Mouse (Mus musculus) hindbrain, embryonic 11.5 days (tissue): ENCODE data around the gene Phyhd1. TPM values are rescaled to one million over a fixed set of nuclear protein-coding genes. Genes with fewer than 3 reads are reported as not detected.

Source experiments
- ATAC-seq: fragments of 200-750 bp; cut with Nextera tagmentation; 2 replicates; pipeline ENCODE4 v1.8.0; 2017; ENCODE audit warnings: mild to moderate bottlenecking, moderate TSS enrichment, moderate library complexity; ENCODE audit not compliant: low FRiP score
- DNase-seq: peaks from one replicate; pipeline ENCODE4 v3.0.0-alpha.2; 2015; ENCODE audit warnings: low spot score
- H3K27ac ChIP-seq: fragments of 300-500 bp; sonication (generic); 2 replicates; pipeline ENCODE4 v1.5.1; 2014; ENCODE audit warnings: mild to moderate bottlenecking, low read depth, low read length
- H3K27me3 ChIP-seq: fragments of 300-500 bp; sonication (generic); 2 replicates; pipeline ENCODE4 v1.6.1; 2014; ENCODE audit warnings: mild to moderate bottlenecking, low read length, moderate library complexity, mixed read lengths; ENCODE audit not compliant: control insufficient read depth, insufficient read depth
- H3K36me3 ChIP-seq: fragments of 300-500 bp; sonication (generic); 2 replicates; pipeline ENCODE4 v1.6.1; 2014; ENCODE audit warnings: mild to moderate bottlenecking, low read length, moderate library complexity, mixed read lengths; ENCODE audit not compliant: control insufficient read depth, insufficient read depth
- H3K4me1 ChIP-seq: fragments of 300-500 bp; sonication (generic); replicated peaks from 2 replicates; pipeline ENCODE4 v1.6.1; 2014; ENCODE audit warnings: low read length, mixed read lengths; ENCODE audit not compliant: control insufficient read depth, insufficient read depth
- H3K4me2 ChIP-seq: fragments of 300-500 bp; sonication (generic); replicated peaks from 2 replicates; pipeline ENCODE4 v1.6.1; 2014; ENCODE audit warnings: mild to moderate bottlenecking, low read depth, low read length
- H3K4me3 ChIP-seq: fragments of 300-500 bp; sonication (generic); 2 replicates; pipeline ENCODE4 v1.5.1; 2014; ENCODE audit warnings: low read depth, low read length
- H3K9ac ChIP-seq: fragments of 300-500 bp; sonication (generic); 2 replicates; pipeline ENCODE4 v1.6.1; 2014; ENCODE audit warnings: low read depth, low read length
- H3K9me3 ChIP-seq: fragments of 300-500 bp; sonication (generic); 2 replicates; pipeline ENCODE4 v1.6.1; 2016; ENCODE audit warnings: low read length; ENCODE audit not compliant: control insufficient read depth
- WGBS: fragments of 180-500 bp; shearing (Covaris S2); extraction: QIAGEN DNeasy Blood & Tissue Kit; methylation state at CpG from one replicate; pipeline ENCODE4 v1.1.7; 2014; 5-methylcytosine and 5-hydroxymethylcytosine counted together
- polyA plus RNA-seq: library from polyadenylated mRNA; unstranded; fragments of >200 nt; fragmentation: Nextera tagmentation; extraction: Ambion mirVana; gene quantifications from 2 replicates; pipeline ENCODE4 v1.2.1, GENCODE M21; 2014

Phyhd1 gene
- polyA plus RNA-seq, 1 experiment from 2014 or later: 5.6 TPM

DNA sequence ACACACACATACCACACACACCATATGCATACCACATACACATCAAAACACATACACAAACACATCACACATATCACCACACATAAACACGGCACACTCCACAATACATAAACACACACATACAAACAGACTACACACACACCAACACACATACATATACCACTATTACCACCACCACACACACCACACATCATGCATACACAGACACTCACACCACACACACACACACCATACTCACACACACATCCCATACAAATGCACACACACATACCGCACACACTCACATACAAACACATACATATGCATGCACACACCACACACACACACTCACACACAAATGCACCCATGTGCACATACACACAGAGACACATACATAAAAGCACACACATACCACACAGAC, 1.5 kb downstream of the Phyhd1 start:
- ATAC-seq: no peak
- Histone ChIP-seq H3K9ac (no peak overlapping the region), H3K27ac (no peak overlapping the region), H3K4me2 (no peak overlapping the region), H3K27me3 (no peaks in the 10 kb centered on the region), H3K4me1 (0 out of 2 replicates have a peak, but pooled peaks cover 2% of the 10 kb centered on the region), H3K9me3 (no peaks in the 10 kb centered on the region), H3K36me3 (0 out of 2 replicates have a peak, but pooled peaks cover 6% of the 10 kb centered on the region), H3K4me3 (no peak overlapping the region)
- no peak for DNase-seq
- WGBS: 94% methylated on average over 2 of the region's 2 CpGs

DNA sequence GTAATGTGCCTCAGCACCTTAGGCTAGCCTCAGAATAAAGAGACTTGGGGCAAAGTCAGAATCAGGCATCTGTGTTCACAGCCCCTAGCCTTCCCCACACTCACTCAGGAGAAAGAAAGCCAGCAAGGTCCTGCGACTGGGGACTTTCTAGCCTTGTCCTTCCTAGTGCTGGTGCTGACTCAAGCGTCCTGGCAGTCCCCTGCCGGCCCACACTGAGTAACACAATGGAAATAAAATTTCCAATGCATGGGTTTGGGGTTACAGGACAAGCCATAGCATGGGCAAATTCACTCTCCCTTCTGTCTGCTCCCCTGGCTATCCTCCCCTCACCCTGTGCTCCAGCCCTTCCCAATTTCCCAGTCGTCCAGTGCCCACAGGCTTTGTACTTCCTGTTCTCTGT, 2.4 kb downstream of the Phyhd1 start:
- no peak overlapping the region for H3K4me3 ChIP-seq
- H3K4me1 ChIP-seq: 0 out of 2 replicates have a peak, but pooled peaks cover 2% of the 10 kb centered on the region
- 0 out of 2 replicates have a peak, but pooled peaks cover 2% of the 10 kb centered on the region for H3K36me3 ChIP-seq
- H3K27ac ChIP-seq: no peak overlapping the region
- no peaks in the 10 kb centered on the region for H3K9me3 ChIP-seq
- H3K4me2 ChIP-seq: no peak overlapping the region
- no peak overlapping the region for H3K9ac ChIP-seq
- ATAC-seq (no peak), DNase-seq (no peak)
- H3K27me3 ChIP-seq: no peaks in the 10 kb centered on the region
- WGBS: 59% methylated on average over 4 of the region's 4 CpGs

DNA sequence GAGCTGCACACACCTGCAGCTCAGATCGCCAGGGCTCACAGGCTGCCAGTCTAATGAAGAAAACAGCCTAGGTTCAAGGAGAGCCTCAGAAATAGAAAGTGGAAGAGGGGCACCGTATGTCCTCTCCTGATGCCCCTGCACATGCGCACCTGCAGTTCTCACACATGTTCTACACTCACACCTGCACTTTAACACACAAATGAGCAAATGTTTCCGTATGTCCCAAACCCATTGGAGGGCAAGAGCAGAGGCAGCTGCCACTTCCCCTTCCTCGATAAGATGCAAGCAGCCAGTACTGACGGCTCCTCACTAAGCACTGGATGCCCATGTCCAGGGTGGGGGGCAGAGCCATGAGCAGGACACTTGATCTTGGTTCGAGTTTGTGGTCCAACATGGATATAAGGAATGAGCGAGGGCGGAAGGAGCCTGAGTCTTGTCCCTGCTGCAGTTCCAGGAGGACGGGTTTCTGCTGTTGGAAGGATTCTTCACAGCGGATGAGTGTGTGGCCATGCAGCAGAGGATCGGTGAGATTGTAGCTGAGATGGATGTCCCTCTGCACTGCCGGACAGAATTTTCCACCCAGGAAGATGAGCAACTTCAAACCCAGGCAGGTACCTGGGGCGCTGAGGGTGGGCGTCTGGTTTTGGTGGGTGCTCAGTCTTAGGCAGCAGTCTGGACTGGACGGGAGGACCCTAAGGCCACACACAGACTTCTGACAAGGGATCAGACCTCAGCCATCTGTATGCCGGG, 3.4 kb downstream of the Phyhd1 start:
- no peaks in the 10 kb centered on the region for H3K27me3 ChIP-seq
- no peak overlapping the region for H3K4me3 ChIP-seq
- H3K4me1 ChIP-seq: 0 out of 2 replicates have a peak, but pooled peaks cover 2% of the 10 kb centered on the region
- H3K9me3 ChIP-seq: no peaks in the 10 kb centered on the region
- no peaks in the 10 kb centered on the region for H3K36me3 ChIP-seq
- no peak for ATAC-seq
- no peak overlapping the region for H3K9ac ChIP-seq
- no peak overlapping the region for H3K4me2 ChIP-seq
- no peak overlapping the region for H3K27ac ChIP-seq
- WGBS: 90% methylated on average over 17 of the region's 17 CpGs
- DNase-seq: no peak

DNA sequence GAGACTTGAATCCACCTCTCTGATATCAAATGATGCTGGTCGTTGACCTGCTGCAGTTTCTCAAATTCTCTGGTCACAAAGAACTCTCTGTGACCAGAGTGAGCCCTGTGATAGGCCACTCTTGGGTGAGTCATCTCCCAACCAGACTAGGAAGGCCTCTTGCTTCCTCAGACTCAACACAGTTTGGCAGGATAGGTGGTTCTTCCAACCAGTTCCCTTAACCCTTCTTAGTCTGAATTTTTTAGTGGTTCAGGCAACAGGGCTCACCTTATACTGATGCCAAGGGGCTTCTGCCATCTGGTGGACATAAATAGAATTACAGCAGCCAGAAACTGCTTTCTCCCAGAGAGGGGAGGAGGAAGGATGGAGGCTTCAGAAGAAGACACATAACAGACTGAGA, 4.1 kb downstream of the Phyhd1 start:
- 0 out of 2 replicates have a peak, but pooled peaks have one; percentile 27 for ATAC-seq
- peak; percentile 73 for DNase-seq
- Histone ChIP-seq H3K27ac (no peak overlapping the region), H3K4me1 (0 out of 2 replicates have a peak, but pooled peaks cover 2% of the 10 kb centered on the region), H3K27me3 (no peaks in the 10 kb centered on the region), H3K4me3 (no peak overlapping the region), H3K4me2 (no peak overlapping the region), H3K9me3 (no peaks in the 10 kb centered on the region), H3K36me3 (no peaks in the 10 kb centered on the region), H3K9ac (no peak overlapping the region)
- 75% methylated on average over 1 of the region's 1 CpGs for WGBS

DNA sequence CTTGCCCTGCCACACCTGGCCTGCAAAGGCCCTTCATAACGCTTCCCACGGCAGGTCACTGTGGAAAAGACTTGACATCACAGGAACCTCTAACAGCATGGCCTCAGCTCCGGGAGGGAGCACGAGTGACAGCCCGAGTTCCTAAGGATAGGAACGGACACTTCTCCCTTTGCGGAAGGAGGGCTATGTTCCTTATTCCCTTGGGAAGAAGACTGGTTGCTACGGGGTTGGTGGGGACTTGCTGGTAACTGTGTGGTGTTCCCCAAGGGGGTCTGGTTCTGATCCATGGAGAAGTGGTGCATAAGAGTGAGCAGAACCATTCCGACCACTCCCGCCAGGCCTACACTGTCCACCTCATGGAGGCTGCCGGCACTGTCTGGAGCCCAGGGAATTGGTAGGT, 14.7 kb downstream of the Phyhd1 start, which contains the start of gene Gm28038:
Gene Gm28038 (plus strand): TSS at position 301 of the 400 bp plus-strand sequence.
- Histone ChIP-seq H3K27ac (no peak within 1 kb of the TSS), H3K36me3 (no peaks in the 10 kb centered on the region), H3K9ac (no peak within 1 kb of the TSS), H3K4me3 (no peak within 1 kb of the TSS), H3K9me3 (no peaks in the 10 kb centered on the region), H3K27me3 (no peaks in the 10 kb centered on the region), H3K4me1 (peaks cover 7% of the 10 kb centered on the region; the same call in 1 of the 2 replicates), H3K4me2 (no peak within 1 kb of the TSS)
- no peak for DNase-seq
- ATAC-seq: no peak
- 91% methylated on average over 11 of the region's 11 CpGs for WGBS

DNA sequence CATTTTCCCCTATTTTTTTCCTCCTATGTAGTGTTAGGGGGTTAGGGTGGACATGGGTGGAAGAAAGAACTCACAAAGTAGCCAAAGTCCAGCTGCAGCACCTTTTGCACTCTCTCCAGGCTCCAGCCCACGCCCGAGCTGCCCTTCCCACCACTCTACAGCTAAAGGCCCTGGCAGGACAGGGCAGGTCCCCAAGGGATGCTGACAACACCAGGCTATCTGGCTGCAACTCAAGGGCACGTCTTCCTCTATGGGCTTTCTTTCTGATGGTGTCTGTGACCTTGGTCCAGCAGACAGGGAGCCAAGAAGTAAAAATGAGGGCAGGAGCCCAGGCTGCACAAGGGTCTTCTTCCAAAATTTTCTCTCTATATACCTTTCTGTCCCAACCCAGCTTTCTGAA, 15.6 kb downstream of the Phyhd1 start:
- H3K4me3 ChIP-seq: no peak overlapping the region
- ATAC-seq (no peak), DNase-seq (no peak)
- H3K4me1 ChIP-seq: peaks cover 7% of the 10 kb centered on the region; the same call in 1 of the 2 replicates
- H3K9me3 ChIP-seq: no peaks in the 10 kb centered on the region
- no peak overlapping the region for H3K4me2 ChIP-seq
- no peaks in the 10 kb centered on the region for H3K36me3 ChIP-seq
- 85% methylated on average over 3 of the region's 3 CpGs for WGBS
- no peaks in the 10 kb centered on the region for H3K27me3 ChIP-seq
- no peak overlapping the region for H3K9ac ChIP-seq
- H3K27ac ChIP-seq: no peak overlapping the region

DNA sequence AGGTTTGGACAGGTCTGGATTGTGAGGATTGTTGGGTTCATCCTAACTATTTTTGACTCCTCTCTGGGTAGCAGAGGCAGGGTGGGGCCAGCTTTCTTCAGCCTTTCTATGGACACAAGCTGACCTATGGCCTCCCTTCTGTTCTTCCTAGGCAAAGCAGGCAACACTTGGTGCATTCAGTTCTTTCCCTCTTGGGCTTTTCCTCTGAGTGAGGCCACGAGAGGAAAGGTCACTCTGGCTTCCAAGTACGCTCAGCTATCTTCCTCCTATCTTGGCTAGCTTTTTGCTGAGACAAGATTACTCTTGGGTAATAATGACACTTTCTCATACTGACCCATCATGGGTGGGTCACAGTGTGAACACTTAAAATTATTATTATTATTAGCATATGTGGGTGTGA, 17.2 kb downstream of the Phyhd1 start:
- Histone ChIP-seq H3K27me3 (no peaks in the 10 kb centered on the region), H3K4me3 (no peak overlapping the region), H3K4me2 (no peak overlapping the region), H3K27ac (no peak overlapping the region), H3K9me3 (no peaks in the 10 kb centered on the region), H3K36me3 (no peaks in the 10 kb centered on the region), H3K4me1 (peaks cover 7% of the 10 kb centered on the region; the same call in 1 of the 2 replicates), H3K9ac (no peak overlapping the region)
- DNase-seq (no peak), ATAC-seq (no peak)
- 97% methylated on average over 2 of the region's 2 CpGs for WGBS

DNA sequence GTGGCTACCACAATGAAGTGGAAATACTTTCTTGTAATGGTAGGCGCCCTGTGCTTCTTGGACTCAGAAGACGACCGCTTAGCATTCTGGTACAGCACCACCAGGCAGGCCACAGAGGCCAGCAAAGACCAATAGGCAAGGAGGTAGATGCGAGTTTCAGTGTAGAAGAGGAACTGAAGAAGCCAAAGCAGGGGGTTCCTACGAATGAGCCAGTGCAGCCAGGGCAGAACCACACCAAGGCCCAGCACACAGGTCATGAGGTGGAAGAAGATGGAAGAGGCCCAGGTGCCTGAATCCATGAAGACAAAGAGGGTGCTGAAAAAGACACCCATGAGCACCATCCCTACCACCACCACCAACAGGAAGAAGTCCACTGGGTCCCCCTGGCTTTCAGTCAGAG, 19.0 kb downstream of the Phyhd1 start:
- ATAC-seq: no peak
- Histone ChIP-seq H3K4me1 (peaks cover 7% of the 10 kb centered on the region; the same call in 1 of the 2 replicates), H3K4me2 (peak overlapping the region; percentile 83; the same call in 1 of the 2 replicates), H3K9me3 (no peaks in the 10 kb centered on the region), H3K4me3 (no peak overlapping the region), H3K27ac (no peak overlapping the region), H3K9ac (no peak overlapping the region), H3K36me3 (no peaks in the 10 kb centered on the region), H3K27me3 (no peaks in the 10 kb centered on the region)
- WGBS: 90% methylated on average over 5 of the region's 5 CpGs
- DNase-seq: no peak
